Mouse (Mus musculus): Measurements from ENCODE around the gene Rnf2. TPM values are rescaled to one million over a fixed set of nuclear protein-coding genes. Genes with fewer than 3 reads are reported as not detected.
"Not testable (repeated sequence)": the region's sequence is repeated elsewhere in the genome, so short reads cannot be mapped to it uniquely, and the experiment has no call there.

Rnf2 gene
- polyA plus RNA-seq, 1 experiment: 35.0 TPM

- DNase-seq (ENCODE audit: low read depth): no peak
These were observed 16.0 kb downstream of the Rnf2 start for GRCm38 (mm10) chr1:151484754-151485153.

DNA sequence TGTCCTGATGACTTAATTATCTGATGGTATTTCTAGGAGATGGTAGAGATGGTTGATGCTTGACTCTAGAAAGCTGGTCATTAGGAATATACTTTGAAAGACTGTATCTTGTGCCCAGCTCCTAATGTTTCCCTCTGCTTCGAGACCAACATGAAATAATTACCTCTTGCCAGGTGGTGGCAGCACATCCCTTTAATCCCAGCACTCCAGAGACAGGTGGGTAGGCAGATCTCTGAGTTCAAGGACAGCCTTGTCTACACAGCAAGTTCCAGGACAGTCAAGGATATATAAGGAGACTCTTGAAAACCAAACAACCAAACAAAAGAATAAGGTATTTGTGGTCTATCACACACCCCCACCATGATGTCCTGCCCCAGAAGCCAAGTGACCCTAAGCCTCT is 17.2 kb downstream of the Rnf2 start:
- DNase-seq (ENCODE audit: low read depth): no peak

DNA sequence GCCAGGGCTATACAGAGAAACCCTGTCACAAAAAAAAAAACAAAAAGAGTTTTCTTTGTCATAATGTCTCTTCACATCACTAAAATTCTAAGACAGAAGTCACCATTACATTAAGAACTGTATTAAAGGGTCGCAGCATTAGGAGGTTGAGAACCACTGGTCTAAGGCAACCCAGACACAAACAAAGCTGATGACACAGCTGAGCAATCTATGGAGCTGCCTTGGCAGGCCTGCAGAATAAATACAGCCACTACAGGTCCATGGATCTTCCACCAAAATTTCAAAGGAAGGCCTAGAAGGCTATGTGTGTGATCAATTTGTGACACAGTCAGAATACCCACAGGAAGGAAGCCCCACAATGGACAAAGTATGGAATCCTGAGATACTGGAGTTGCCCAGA is 18.3 kb downstream of the Rnf2 start:
- no peak for DNase-seq (ENCODE audit: low read depth)

DNA sequence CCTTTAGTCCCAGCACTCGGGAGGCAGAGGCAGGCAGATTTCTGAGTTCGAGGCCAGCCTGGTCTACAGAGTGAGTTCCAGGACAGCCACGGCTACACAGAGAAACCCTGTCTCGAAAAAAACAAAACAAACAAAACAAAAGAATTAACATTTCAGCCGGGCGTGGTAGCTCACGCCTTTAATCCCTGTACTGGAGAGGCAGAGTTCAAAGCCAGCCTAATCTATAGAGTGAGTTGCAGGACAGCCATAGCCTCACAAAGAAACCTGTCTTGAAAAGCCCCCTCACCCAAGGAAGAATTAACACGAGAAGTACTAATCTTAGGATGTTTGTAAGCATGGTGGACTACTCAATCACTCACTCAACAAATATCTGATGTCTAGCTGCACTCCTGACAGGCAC is 28.4 kb downstream of the Rnf2 start:
- DNase-seq (ENCODE audit: low read depth): not testable (repeated sequence)

GRCm38 (mm10) chr1:151471429-151471828 is 29.3 kb downstream of the Rnf2 start:
- DNase-seq (ENCODE audit: low read depth): no peak

DNA sequence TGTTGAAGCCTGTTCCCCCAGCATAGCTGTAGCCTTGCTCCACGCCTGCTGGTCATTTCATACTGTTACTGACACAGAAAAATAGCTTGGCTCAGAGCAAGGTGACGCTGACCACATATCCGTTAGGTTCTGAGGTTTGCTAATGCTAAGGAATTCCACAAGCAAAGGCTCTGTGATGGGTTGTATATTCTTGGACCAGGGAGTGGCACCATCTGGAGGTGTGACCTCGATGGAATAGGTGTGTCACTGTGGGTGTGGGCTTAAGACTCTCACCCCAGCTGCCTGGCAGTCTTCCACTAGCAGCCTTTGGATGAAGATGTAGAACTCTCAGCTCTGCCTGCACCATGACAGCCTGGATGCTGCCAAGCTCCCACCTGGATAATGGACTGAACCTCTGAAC is 34.2 kb downstream of the Rnf2 start:
- no peak for DNase-seq (ENCODE audit: low read depth)

GRCm38 (mm10) chr1:151464914-151465313 is 35.8 kb downstream of the Rnf2 start:
- no peak for DNase-seq (ENCODE audit: low read depth)

DNA sequence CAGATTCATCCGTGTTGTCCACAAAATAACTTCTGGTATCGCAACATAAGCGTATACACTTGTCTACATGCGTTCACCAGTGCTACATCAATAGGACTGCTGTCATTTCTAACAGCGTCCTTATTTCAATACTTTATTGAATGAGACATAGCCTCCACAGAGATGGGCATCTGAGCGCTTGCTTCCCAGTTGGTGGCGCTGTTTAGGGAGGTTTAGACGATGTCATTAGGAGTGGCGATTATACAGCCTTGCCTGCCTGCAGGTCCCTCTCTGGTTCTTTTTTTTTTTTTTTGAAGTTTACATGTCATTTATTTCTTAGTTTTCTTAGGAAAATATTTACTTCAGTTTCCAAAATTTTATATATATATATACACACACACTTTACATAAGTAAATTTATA is 39.5 kb downstream of the Rnf2 start:
- DNase-seq (ENCODE audit: low read depth): no peak

DNA sequence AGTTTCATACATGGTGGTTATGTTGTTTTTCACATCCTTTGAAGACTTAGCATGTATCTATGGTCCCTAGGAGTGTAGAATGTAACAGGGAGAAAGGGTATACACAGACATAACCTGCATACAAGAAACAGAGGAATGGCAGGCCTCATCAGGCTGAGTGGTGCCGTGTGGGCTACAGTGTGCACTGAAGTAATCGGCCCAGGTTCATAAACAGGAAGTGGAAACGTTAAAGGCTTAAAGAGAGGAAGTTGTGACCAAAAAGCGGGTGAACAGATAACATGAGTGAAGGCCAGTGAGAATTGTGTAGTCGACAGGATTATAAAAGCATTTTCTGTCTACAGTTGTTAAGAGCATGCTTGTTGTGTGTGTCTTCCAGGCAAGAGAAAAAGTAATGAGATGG is 43.7 kb downstream of the Rnf2 start:
- DNase-seq (ENCODE audit: low read depth): no peak

DNA sequence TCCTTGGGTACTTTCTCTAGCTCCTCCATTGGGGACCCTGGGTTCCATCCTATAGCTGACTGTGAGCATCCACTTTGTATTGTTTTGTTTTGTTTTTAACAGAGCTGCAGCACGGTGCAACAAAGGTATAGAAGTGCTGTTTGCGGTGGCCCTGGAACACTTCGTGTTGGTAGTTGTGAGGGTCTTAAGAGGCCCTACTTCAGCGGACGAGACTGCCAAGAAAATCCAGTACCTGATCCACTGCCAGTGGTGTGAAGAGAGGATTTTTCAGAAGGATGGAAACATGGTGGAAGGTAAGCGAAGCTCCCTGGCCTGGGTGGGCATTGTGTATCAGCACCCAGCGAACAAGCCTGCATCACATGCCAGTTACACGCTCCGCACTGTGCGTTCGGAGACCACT is 48.8 kb downstream of the Rnf2 start:
- no peak for DNase-seq (ENCODE audit: low read depth)

- DNase-seq (ENCODE audit: low read depth): no peak
These were observed 49.9 kb downstream of the Rnf2 start for GRCm38 (mm10) chr1:151450851-151451250.

DNA sequence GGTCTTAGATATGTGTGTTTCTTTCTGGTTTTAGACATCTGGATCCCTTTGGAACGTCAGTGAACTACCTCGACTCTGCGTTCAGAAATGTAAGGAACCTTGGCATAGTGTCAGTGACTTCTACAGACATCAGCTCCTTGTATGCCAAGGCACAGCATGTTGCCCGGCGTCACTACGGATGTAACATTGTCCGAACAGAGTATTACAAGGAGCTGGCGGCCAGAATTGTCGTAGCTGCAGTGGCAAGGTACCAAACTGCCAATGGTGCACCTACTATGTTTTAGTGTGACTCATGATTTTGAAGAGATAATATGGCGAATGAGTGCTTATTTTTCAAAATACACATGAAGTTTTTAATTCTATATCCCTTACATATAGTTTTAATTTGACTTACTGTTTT is 50.9 kb downstream of the Rnf2 start:
- no peak for DNase-seq (ENCODE audit: low read depth)

GRCm38 (mm10) chr1:151435431-151435830 is 65.3 kb downstream of the Rnf2 start:
- no peak for DNase-seq (ENCODE audit: low read depth)

- DNase-seq (ENCODE audit: low read depth): no peak
These were observed 71.4 kb downstream of the Rnf2 start for GRCm38 (mm10) chr1:151429316-151429715.

DNA sequence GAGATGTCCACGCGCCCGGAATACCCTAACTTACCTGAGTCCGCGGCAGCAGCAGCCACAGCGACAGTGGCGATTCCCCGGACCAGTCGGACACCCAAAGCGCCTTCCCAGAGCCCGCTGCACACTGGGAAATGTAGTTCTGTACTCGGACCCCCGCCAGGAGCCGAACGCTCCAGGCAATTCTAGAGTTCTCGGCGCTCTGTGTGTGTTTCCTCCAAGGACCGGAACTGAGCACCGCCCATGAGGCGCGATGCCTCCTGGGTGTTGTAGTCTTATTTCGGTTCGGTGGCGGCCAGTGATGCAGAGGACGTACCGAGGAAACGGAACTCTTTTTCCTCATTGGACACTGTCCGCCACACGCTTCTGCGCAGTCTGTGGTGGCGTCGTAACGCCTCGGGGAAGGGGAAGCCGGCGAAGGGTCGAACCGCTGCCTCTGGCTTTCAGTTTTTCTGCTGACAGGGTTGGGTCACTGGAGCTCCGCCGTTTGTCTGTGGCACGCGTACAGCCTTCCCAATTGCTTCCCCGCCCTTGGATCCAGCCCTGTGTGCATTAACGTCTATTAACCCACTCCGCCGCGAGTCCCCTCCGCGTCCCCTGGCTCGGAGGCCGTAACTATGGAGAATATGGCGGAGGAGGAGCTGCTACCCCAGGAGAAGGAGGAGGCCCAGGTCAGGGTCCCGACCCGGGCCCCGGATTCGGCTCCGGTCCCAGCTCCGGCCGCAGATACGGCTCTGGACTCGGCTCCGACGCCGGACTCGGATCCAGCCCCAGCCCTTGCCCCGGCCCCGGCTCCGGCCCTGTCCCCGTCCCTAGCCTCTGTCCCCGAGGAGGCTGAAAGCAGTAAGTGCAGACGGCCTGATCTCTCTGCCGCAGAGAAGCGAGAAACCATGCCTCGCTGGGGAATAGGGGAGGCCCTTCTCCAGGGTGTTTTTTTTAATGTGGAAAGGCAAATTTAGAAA is 72.2 kb downstream of the Rnf2 start, which contains the start of the genes Swt1 and Trmt1l:
Gene Swt1 (minus strand): TSS at position 193 of the 959 bp plus-strand sequence.
Gene Trmt1l (plus strand): TSS at position 280 of the 959 bp plus-strand sequence.
- peak; percentile 94 for DNase-seq (ENCODE audit: low read depth)

DNA sequence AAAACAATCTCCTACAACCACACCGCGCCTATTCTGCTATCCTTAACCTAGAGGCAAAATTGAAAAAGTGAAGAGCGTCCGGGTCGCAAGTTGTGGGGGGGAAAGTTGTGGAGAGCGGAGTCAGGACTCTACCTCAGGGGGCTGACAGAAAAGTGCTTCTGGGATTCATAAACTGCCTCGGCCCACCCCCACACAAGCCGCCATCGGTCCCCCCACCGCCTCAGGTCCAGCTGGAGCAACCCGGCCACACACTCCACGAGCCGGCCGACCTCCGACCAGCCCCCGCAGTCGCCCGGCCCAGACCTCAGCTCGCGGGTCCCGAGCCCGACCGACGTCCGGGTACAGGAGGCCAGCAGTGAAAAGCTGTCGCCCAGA is 72.9 kb downstream of the Rnf2 start:
- no peak for DNase-seq (ENCODE audit: low read depth)

- no peak for DNase-seq (ENCODE audit: low read depth)
These were observed 73.7 kb downstream of the Rnf2 start for GRCm38 (mm10) chr1:151426947-151427600.

- no peak for DNase-seq (ENCODE audit: low read depth)
These were observed 78.6 kb downstream of the Rnf2 start for GRCm38 (mm10) chr1:151422178-151422577.

GRCm38 (mm10) chr1:151409827-151410226 is 90.9 kb downstream of the Rnf2 start:
- no peak for DNase-seq (ENCODE audit: low read depth)

All from gonadal fat pad, adult 2 months (tissue).